9 mouse cellular contexts compared by ENCODE assay signal in the genomic region with DNA sequence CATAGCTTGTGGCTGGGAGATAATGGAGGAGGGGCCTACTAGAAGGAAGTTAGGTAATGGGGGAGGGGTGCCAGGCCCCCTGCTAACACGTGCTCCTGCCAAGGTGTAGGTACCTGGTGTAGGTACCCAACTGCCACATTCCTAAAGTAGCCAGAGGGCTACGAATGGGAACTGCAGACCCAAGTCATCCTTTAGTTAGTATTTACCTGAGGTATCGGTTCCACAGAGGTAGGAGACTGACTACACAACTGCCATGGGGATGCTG.
DNase-seq lines count a peak whose midpoint lies in the region; ATAC-seq and TF ChIP-seq lines count a peak whose summit lies in the region.
"Had no signal": no experiment of that assay in that cellular context is flagged by ENCODE, and none has a peak within 500 bp of the region (broad histone marks: within the 10 kb centered on the region; RNA-seq: fewer than 3 reads in every experiment).

No protein-coding gene starts in this region.

- 87% methylated on average over 3 of the region's 3 CpGs for WGBS in hindbrain, embryonic 10.5 days
- WGBS in hindbrain, embryonic 11.5 days = 85% methylated on average over 3 of the region's 3 CpGs
- WGBS in midbrain, embryonic 13.5 days = 93% methylated on average over 3 of the region's 3 CpGs
- WGBS in midbrain, embryonic 11.5 days = 92% methylated on average over 3 of the region's 3 CpGs
- WGBS in stomach, postnatal 0 days = 87% methylated on average over 3 of the region's 3 CpGs

- no peaks in the 10 kb centered on the region for H3K27me3 ChIP-seq in hindbrain, embryonic 10.5 days (ENCODE audit: insufficient read depth, poor library complexity, severe bottlenecking)
- no peaks in the 10 kb centered on the region for H3K27me3 ChIP-seq in hindbrain, embryonic 11.5 days (ENCODE audit: control insufficient read depth, insufficient read depth, low read length)
- no peaks in the 10 kb centered on the region for H3K27me3 ChIP-seq in midbrain, embryonic 13.5 days
- H3K27me3 ChIP-seq in midbrain, embryonic 11.5 days (ENCODE audit: control insufficient read depth, insufficient read depth, low read length) = no peaks in the 10 kb centered on the region
- no peaks in the 10 kb centered on the region for H3K27me3 ChIP-seq in stomach, postnatal 0 days (ENCODE audit: control insufficient read depth, insufficient read depth, low read length)

- H3K27ac ChIP-seq in hindbrain, embryonic 10.5 days = peak overlapping the region; percentile 66
- no peak overlapping the region; the same call in 1 of the 2 replicates for H3K27ac ChIP-seq in hindbrain, embryonic 11.5 days (ENCODE audit: low read depth, low read length)
- peak overlapping the region; percentile 26; the same call in 1 of the 2 replicates for H3K27ac ChIP-seq in midbrain, embryonic 13.5 days
- H3K27ac ChIP-seq in midbrain, embryonic 11.5 days (ENCODE audit: low read depth, low read length) = no peak overlapping the region
- peak overlapping the region; percentile 71; the same call in 1 of the 2 replicates for H3K27ac ChIP-seq in stomach, postnatal 0 days (replicated peaks)

- no peak for TF ChIP-seq EP300 in stomach, postnatal 0 days (optimal IDR thresholded peaks at IDR 0.05)

- H3K9me3 ChIP-seq in hindbrain, embryonic 10.5 days = no peaks in the 10 kb centered on the region
- H3K9me3 ChIP-seq in hindbrain, embryonic 11.5 days (ENCODE audit: control insufficient read depth, low read length) = no peaks in the 10 kb centered on the region
- no peaks in the 10 kb centered on the region for H3K9me3 ChIP-seq in midbrain, embryonic 13.5 days
- H3K9me3 ChIP-seq in midbrain, embryonic 11.5 days (ENCODE audit: control insufficient read depth, low read length) = no peaks in the 10 kb centered on the region
- H3K9me3 ChIP-seq in stomach, postnatal 0 days (ENCODE audit: control insufficient read depth, low read length) = no peaks in the 10 kb centered on the region

- H3K9ac ChIP-seq in hindbrain, embryonic 11.5 days (ENCODE audit: low read depth, low read length) = no peak overlapping the region
- no peak overlapping the region for H3K9ac ChIP-seq in midbrain, embryonic 13.5 days (replicated peaks)
- no peak overlapping the region for H3K9ac ChIP-seq in midbrain, embryonic 11.5 days (ENCODE audit: low read length)
- H3K9ac ChIP-seq in stomach, postnatal 0 days (ENCODE audit: low read length) = no peak overlapping the region

- TF ChIP-seq CTCF in stomach, postnatal 0 days (IDR thresholded peaks at IDR 0.05; ENCODE audit: low read depth) = no peak

- H3K4me1 ChIP-seq in hindbrain, embryonic 10.5 days (replicated peaks) = peaks cover 76% of the 10 kb centered on the region
- H3K4me1 ChIP-seq in hindbrain, embryonic 11.5 days (replicated peaks; ENCODE audit: control insufficient read depth, insufficient read depth, low read length) = peaks cover 22% of the 10 kb centered on the region
- H3K4me1 ChIP-seq in midbrain, embryonic 13.5 days (replicated peaks) = peaks cover 95% of the 10 kb centered on the region
- H3K4me1 ChIP-seq in midbrain, embryonic 11.5 days (ENCODE audit: control insufficient read depth, insufficient read depth, low read length) = peaks cover 55% of the 10 kb centered on the region
- peaks cover 8% of the 10 kb centered on the region for H3K4me1 ChIP-seq in stomach, postnatal 0 days (replicated peaks; ENCODE audit: control insufficient read depth, insufficient read depth)

- H3K4me2 ChIP-seq in hindbrain, embryonic 11.5 days (replicated peaks; ENCODE audit: low read depth, low read length) = no peak overlapping the region
- H3K4me2 ChIP-seq in midbrain, embryonic 13.5 days (replicated peaks) = no peak overlapping the region
- no peak overlapping the region for H3K4me2 ChIP-seq in midbrain, embryonic 11.5 days
- H3K4me2 ChIP-seq in stomach, postnatal 0 days (replicated peaks; ENCODE audit: low read depth) = no peak overlapping the region

- no peak overlapping the region for H3K4me3 ChIP-seq in hindbrain, embryonic 10.5 days
- no peak overlapping the region for H3K4me3 ChIP-seq in hindbrain, embryonic 11.5 days (ENCODE audit: low read depth, low read length)
- no peak overlapping the region for H3K4me3 ChIP-seq in midbrain, embryonic 13.5 days (replicated peaks)
- H3K4me3 ChIP-seq in midbrain, embryonic 11.5 days (ENCODE audit: low read depth, low read length) = no peak overlapping the region
- no peak overlapping the region for H3K4me3 ChIP-seq in stomach, postnatal 0 days (ENCODE audit: low read depth, low read length)

- peaks cover 22% of the 10 kb centered on the region for H3K36me3 ChIP-seq in hindbrain, embryonic 10.5 days
- H3K36me3 ChIP-seq in hindbrain, embryonic 11.5 days (ENCODE audit: control insufficient read depth, insufficient read depth, low read length) = 0 out of 2 replicates have a peak, but pooled peaks cover 2% of the 10 kb centered on the region
- 0 out of 2 replicates have a peak, but pooled peaks cover 2% of the 10 kb centered on the region for H3K36me3 ChIP-seq in midbrain, embryonic 13.5 days
- H3K36me3 ChIP-seq in midbrain, embryonic 11.5 days (ENCODE audit: control insufficient read depth, insufficient read depth, low read length) = no peaks in the 10 kb centered on the region
- no peaks in the 10 kb centered on the region; the same call in 1 of the 2 replicates for H3K36me3 ChIP-seq in stomach, postnatal 0 days (ENCODE audit: control insufficient read depth, insufficient read depth, low read length)

- peak; percentile 60 for DNase-seq in cerebellum, adult 11 months
- DNase-seq in cerebellum, postnatal 4 days (ENCODE audit: low spot score in 2 of 2) = no peak
- DNase-seq in hindbrain, embryonic 10.5 days (ENCODE audit: low spot score) = no peak
- DNase-seq in hindbrain, embryonic 11.5 days (ENCODE audit: low spot score) = no peak
- DNase-seq in midbrain, embryonic 11.5 days (ENCODE audit: low spot score, missing footprints) = no peak
- no peak for DNase-seq in stomach, postnatal 0 days (ENCODE audit: low spot score)
- no peak for DNase-seq in testis, postnatal 14 days (ENCODE audit: low spot score)
- DNase-seq: kidney, adult 18-20 months had no signal

- ATAC-seq in hindbrain, embryonic 11.5 days (ENCODE audit: low FRiP score) = no peak
- ATAC-seq in midbrain, embryonic 13.5 days = no peak
- no peak for ATAC-seq in midbrain, embryonic 11.5 days (ENCODE audit: low FRiP score)
- ATAC-seq in stomach, postnatal 0 days (ENCODE audit: low FRiP score, low TSS enrichment) = no peak

Comparison
In these comparisons a context has a peak if more than half of its experiments do, and no peak if none do; other contexts are left out.
1. H3K27ac ChIP-seq: peak in hindbrain, embryonic 10.5 days (single experiment), midbrain, embryonic 13.5 days (single experiment) and stomach, postnatal 0 days (single experiment); none in hindbrain, embryonic 11.5 days (single experiment) and midbrain, embryonic 11.5 days (single experiment).